ENCODE assay signal across 25 mouse cellular contexts in the genomic region with DNA sequence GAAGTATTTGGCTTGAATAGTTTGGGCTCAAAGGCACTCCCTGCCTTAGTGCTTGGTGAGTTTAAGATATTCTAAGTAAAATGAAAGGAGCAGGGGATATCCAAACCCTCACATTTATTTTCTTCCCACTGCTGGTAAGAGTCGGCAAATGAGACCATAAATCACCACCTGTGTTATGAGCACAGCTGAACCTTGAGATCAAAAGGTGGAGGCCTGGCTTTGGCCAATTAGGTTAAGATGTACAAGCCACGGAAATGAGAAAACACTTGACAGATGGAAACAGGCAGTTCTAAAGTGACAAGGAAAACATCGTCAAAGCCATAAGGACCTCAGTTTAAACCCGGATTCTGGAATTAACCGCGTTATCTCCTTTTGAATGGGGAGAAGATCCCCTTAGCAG. TPM values are rescaled to one million over a fixed set of nuclear protein-coding genes. Genes with fewer than 3 reads are reported as not detected.
"Had no signal": no experiment of that assay in that cellular context is flagged by ENCODE, and none has a peak within 500 bp of the region (broad histone marks: within the 10 kb centered on the region; RNA-seq: fewer than 3 reads in every experiment).

No protein-coding gene starts in this region.

- H3K4me3 ChIP-seq: left cerebral cortex, adult 2 months; limb, embryonic 13.5 days; liver, embryonic 12.5 days; liver, embryonic 15.5 days; lung, embryonic 15.5 days; megakaryocyte, embryonic 14.5 days; midbrain, embryonic 12.5 days; midbrain, embryonic 15.5 days; neural tube, embryonic 12.5 days; neural tube, embryonic 15.5 days had no signal

- DNase-seq: kidney, postnatal 10 days; kidney, postnatal 36 days; layer of hippocampus, postnatal 36 days; liver; lung, adult 18-20 months; lung, postnatal 10 days; lung, postnatal 36 days; right cerebral cortex, adult 18-20 months; right cerebral cortex, postnatal 14 days; right cerebral cortex, postnatal 4 days; thymus, adult 2 months; thymus, postnatal 14 days; thymus, postnatal 4 days had no signal

- H3K27ac ChIP-seq: left cerebral cortex, adult 2 months; limb, embryonic 13.5 days; liver, embryonic 12.5 days; liver, embryonic 15.5 days; lung, embryonic 15.5 days; midbrain, embryonic 12.5 days; midbrain, embryonic 15.5 days; neural tube, embryonic 12.5 days; neural tube, embryonic 15.5 days; stomach, postnatal 0 days had no signal

- H3K4me2 ChIP-seq: limb, embryonic 13.5 days; liver, embryonic 12.5 days; liver, embryonic 15.5 days; lung, embryonic 15.5 days; midbrain, embryonic 12.5 days; midbrain, embryonic 15.5 days; neural tube, embryonic 12.5 days; neural tube, embryonic 15.5 days had no signal

- ATAC-seq: liver, embryonic 12.5 days; midbrain, embryonic 15.5 days had no signal

- H3K36me3 ChIP-seq: limb, embryonic 13.5 days; liver, embryonic 12.5 days; liver, embryonic 15.5 days; lung, embryonic 15.5 days; midbrain, embryonic 12.5 days; midbrain, embryonic 15.5 days; neural tube, embryonic 12.5 days; neural tube, embryonic 15.5 days had no signal

- H3K27me3 ChIP-seq: limb, embryonic 13.5 days; liver, embryonic 12.5 days; liver, embryonic 15.5 days; lung, embryonic 15.5 days; megakaryocyte, embryonic 14.5 days; midbrain, embryonic 12.5 days; midbrain, embryonic 15.5 days; neural tube, embryonic 12.5 days; neural tube, embryonic 15.5 days had no signal

- H3K9me3 ChIP-seq: limb, embryonic 13.5 days; liver, embryonic 12.5 days; liver, embryonic 15.5 days; lung, embryonic 15.5 days; midbrain, embryonic 12.5 days; midbrain, embryonic 15.5 days; neural tube, embryonic 12.5 days; neural tube, embryonic 15.5 days had no signal

- H3K9ac ChIP-seq: limb, embryonic 13.5 days; liver, embryonic 12.5 days; liver, embryonic 15.5 days; lung, embryonic 15.5 days; midbrain, embryonic 12.5 days; midbrain, embryonic 15.5 days; neural tube, embryonic 12.5 days; neural tube, embryonic 15.5 days had no signal

- H3K4me1 ChIP-seq: liver, embryonic 12.5 days; liver, embryonic 15.5 days; lung, embryonic 15.5 days; megakaryocyte, embryonic 14.5 days; midbrain, embryonic 15.5 days; neural tube, embryonic 12.5 days; neural tube, embryonic 15.5 days had no signal

RNA-seq across cellular contexts. Expression of a gene that starts 26.4 kb away (rescaled TPM):
- polyA plus RNA-seq: limb, embryonic 13.5 days; liver, embryonic 12.5 days; liver, embryonic 15.5 days; lung, embryonic 15.5 days; midbrain, embryonic 12.5 days; midbrain, embryonic 15.5 days; neural tube, embryonic 12.5 days; neural tube, embryonic 15.5 days; stomach, embryonic 14.5 days; stomach, postnatal 0 days; thymus, adult 2 months had no signal
